Mouse (Mus musculus) MEL (cell line): Measurements from ENCODE around the gene Gm10840. TPM values are rescaled to one million over a fixed set of nuclear protein-coding genes. Genes with fewer than 3 reads are reported as not detected.

Source experiments
- DNase-seq: peaks from one replicate; pipeline ENCODE4 v3.0.0; 2011; ENCODE audit warnings: low read depth, low spot score
- H3K27ac ChIP-seq: 2 replicates; pipeline ENCODE4 v1.5.1; 2012; ENCODE audit warnings: low read depth, mild to moderate bottlenecking, control low read depth, low read length, moderate library complexity; ENCODE audit not compliant: control insufficient read depth
- H3K27me3 ChIP-seq, 2 experiments: fragments of 150-350 bp in 1 of 2; sonication (generic) in 1 of 2; 2 replicates each; pipeline ENCODE4 v1.6.1; 2012; ENCODE audit warnings: low read length in 2 of 2, mild to moderate bottlenecking in 2 of 2, improper control_type of control experiment in 1 of 2, moderate library complexity in 1 of 2; ENCODE audit not compliant: insufficient read depth in 2 of 2, control insufficient read depth in 1 of 2
- H3K36me3 ChIP-seq, 2 experiments: 2 replicates each; pipeline ENCODE4 v1.6.1; 2012 to 2014; ENCODE audit warnings: low read length in 2 of 2, improper control_type of control experiment in 1 of 2, inconsistent platforms in 1 of 2, mild to moderate bottlenecking in 1 of 2; ENCODE audit not compliant: insufficient read depth in 2 of 2, control insufficient read depth in 1 of 2
- H3K4me1 ChIP-seq, 2 experiments: fragments of 150-350 bp in 1 of 2; sonication (generic) in 1 of 2; 2 replicates each; pipeline ENCODE4 v1.6.1; 2012; ENCODE audit warnings: low read length in 2 of 2, improper control_type of control experiment in 1 of 2, mild to moderate bottlenecking in 1 of 2; ENCODE audit not compliant: insufficient read depth in 2 of 2, control insufficient read depth in 1 of 2
- H3K4me3 ChIP-seq, 2 experiments: fragments of 150-350 bp in 1 of 2; sonication (generic) in 1 of 2; 2 replicates each; pipeline ENCODE4 v1.5.1; 2012; ENCODE audit warnings: low read depth in 2 of 2, low read length in 2 of 2, mild to moderate bottlenecking in 2 of 2, moderate library complexity in 2 of 2, control low read depth in 1 of 2, improper control_type of control experiment in 1 of 2; ENCODE audit not compliant: control insufficient read depth in 1 of 2, insufficient read depth in 1 of 2
- H3K79me2 ChIP-seq: 2 replicates; pipeline ENCODE4 v1.6.1; 2012; ENCODE audit warnings: mild to moderate bottlenecking, low read length, moderate library complexity; ENCODE audit not compliant: control insufficient read depth, poor library complexity, insufficient read depth
- H3K9ac ChIP-seq: 2 replicates; pipeline ENCODE4 v1.6.1; 2012; ENCODE audit warnings: low read depth, mild to moderate bottlenecking, control low read depth, low read length, moderate library complexity; ENCODE audit not compliant: control insufficient read depth, poor library complexity, severe bottlenecking
- H3K9me3 ChIP-seq: fragments of 150-350 bp; sonication (generic); replicated peaks from 2 replicates; pipeline ENCODE4 v1.6.1; 2012; ENCODE audit warnings: mild to moderate bottlenecking, low read length, improper control_type of control experiment, moderate library complexity; ENCODE audit not compliant: insufficient read depth
- BHLHE40 ChIP-seq: IDR thresholded peaks from 2 replicates; pipeline ENCODE4 v1.6.1; 2012; ENCODE audit warnings: low read depth, mild to moderate bottlenecking, inconsistent platforms, low read length, improper control_type of control experiment, borderline replicate concordance
- CHD2 ChIP-seq: IDR thresholded peaks from 2 replicates; pipeline ENCODE4 v1.6.1; 2011; ENCODE audit warnings: low read length, improper control_type of control experiment
- CTCF ChIP-seq, 3 experiments: IDR thresholded peaks in 2 of 3; conservative IDR thresholded peaks in 1 of 3; 2 replicates each; pipeline ENCODE4 v1.5.1; 2011 to 2012; ENCODE audit warnings: low read length in 3 of 3, low read depth in 2 of 3, mild to moderate bottlenecking in 2 of 3, improper control_type of control experiment in 1 of 3, inconsistent platforms in 1 of 3, mixed read lengths in 1 of 3, moderate library complexity in 1 of 3; ENCODE audit not compliant: control insufficient read depth in 1 of 3, insufficient read depth in 1 of 3, poor library complexity in 1 of 3, severe bottlenecking in 1 of 3
- E2F4 ChIP-seq: IDR thresholded peaks from 2 replicates; pipeline ENCODE4 v1.6.1; 2011; ENCODE audit warnings: low read depth, low read length, improper control_type of control experiment, borderline replicate concordance
- ELF1 ChIP-seq: IDR thresholded peaks from 2 replicates; pipeline ENCODE4 v1.6.1; 2014; ENCODE audit warnings: low read depth, mild to moderate bottlenecking, inconsistent platforms, low read length, improper control_type of control experiment, moderate library complexity
- ETS1 ChIP-seq: IDR thresholded peaks from 2 replicates; pipeline ENCODE4 v1.6.1; 2012; ENCODE audit warnings: low read depth, mild to moderate bottlenecking, inconsistent platforms, low read length, improper control_type of control experiment, moderate library complexity
- GABPA ChIP-seq: IDR thresholded peaks from 2 replicates; pipeline ENCODE4 v1.6.1; 2012; ENCODE audit warnings: low read depth, mild to moderate bottlenecking, inconsistent platforms, low read length, improper control_type of control experiment, moderate library complexity
- GATA1 ChIP-seq: IDR thresholded peaks from 2 replicates; pipeline ENCODE4 v1.6.1; 2011; ENCODE audit warnings: low read depth, low read length, improper control_type of control experiment
- HCFC1 ChIP-seq: IDR thresholded peaks from 2 replicates; pipeline ENCODE4 v1.6.1; 2012; ENCODE audit warnings: low read depth, mild to moderate bottlenecking, inconsistent platforms, low read length, improper control_type of control experiment, moderate library complexity
- JUND ChIP-seq: IDR thresholded peaks from 2 replicates; pipeline ENCODE4 v1.6.1; 2011; ENCODE audit warnings: low read depth, mild to moderate bottlenecking, improper control_type of control experiment, low read length
- MAFK ChIP-seq: IDR thresholded peaks from 2 replicates; pipeline ENCODE4 v1.6.1; 2011; ENCODE audit warnings: low read depth, mild to moderate bottlenecking, low read length, improper control_type of control experiment, borderline replicate concordance
- MAX ChIP-seq: IDR thresholded peaks from 2 replicates; pipeline ENCODE4 v1.6.1; 2011; ENCODE audit warnings: low read length, improper control_type of control experiment
- MAZ ChIP-seq: IDR thresholded peaks from 2 replicates; pipeline ENCODE4 v1.6.1; 2012; ENCODE audit warnings: low read depth, mild to moderate bottlenecking, inconsistent platforms, low read length, improper control_type of control experiment
- MEF2A ChIP-seq: IDR thresholded peaks from 2 replicates; pipeline ENCODE4 v1.6.1; 2014; ENCODE audit warnings: low read depth, mild to moderate bottlenecking, inconsistent platforms, low read length, improper control_type of control experiment; ENCODE audit not compliant: poor library complexity, insufficient replicate concordance, severe bottlenecking; ENCODE audit errors: extremely low read depth
- MXI1 ChIP-seq: IDR thresholded peaks from 2 replicates; pipeline ENCODE4 v1.6.1; 2011; ENCODE audit warnings: mild to moderate bottlenecking, low read depth, low read length, improper control_type of control experiment
- MYB ChIP-seq: IDR thresholded peaks from 2 replicates; pipeline ENCODE4 v1.6.1; 2011; ENCODE audit warnings: mild to moderate bottlenecking, low read depth, low read length, improper control_type of control experiment
- MYC ChIP-seq: IDR thresholded peaks from 2 replicates; pipeline ENCODE4 v1.6.1; 2011; ENCODE audit warnings: low read depth, mild to moderate bottlenecking, low read length, improper control_type of control experiment, moderate library complexity
- NELFE ChIP-seq: IDR thresholded peaks from 2 replicates; pipeline ENCODE4 v1.6.1; 2011; ENCODE audit warnings: low read depth, low read length, improper control_type of control experiment
- NRF1 ChIP-seq: IDR thresholded peaks from 2 replicates; pipeline ENCODE4 v1.6.1; 2014; ENCODE audit warnings: low read depth, mild to moderate bottlenecking, inconsistent platforms, low read length, improper control_type of control experiment, moderate library complexity; ENCODE audit not compliant: poor library complexity, insufficient read depth, severe bottlenecking
- POLR2A ChIP-seq, 2 experiments: IDR thresholded peaks; 2 replicates each; pipeline ENCODE4 v1.6.1; 2011 to 2012; ENCODE audit warnings: low read length in 2 of 2, mild to moderate bottlenecking in 2 of 2, control low read depth in 1 of 2, improper control_type of control experiment in 1 of 2, low read depth in 1 of 2, moderate library complexity in 1 of 2; ENCODE audit not compliant: control insufficient read depth in 1 of 2, insufficient read depth in 1 of 2, poor library complexity in 1 of 2
- POLR2AphosphoS5 ChIP-seq: IDR thresholded peaks from 2 replicates; pipeline ENCODE4 v1.6.1; 2012; ENCODE audit warnings: low read depth, borderline replicate concordance, mild to moderate bottlenecking, inconsistent platforms, low read length, moderate library complexity, mixed read lengths
- RAD21 ChIP-seq: IDR thresholded peaks from 2 replicates; pipeline ENCODE4 v1.6.1; 2011; ENCODE audit warnings: mild to moderate bottlenecking, low read depth, low read length, improper control_type of control experiment
- RCOR1 ChIP-seq: IDR thresholded peaks from 2 replicates; pipeline ENCODE4 v1.6.1; 2012; ENCODE audit warnings: low read depth, mild to moderate bottlenecking, inconsistent platforms, low read length, improper control_type of control experiment
- SIN3A ChIP-seq: IDR thresholded peaks from 2 replicates; pipeline ENCODE4 v1.6.1; 2012; ENCODE audit warnings: low read length, improper control_type of control experiment, inconsistent platforms
- SMC3 ChIP-seq: IDR thresholded peaks from 2 replicates; pipeline ENCODE4 v1.6.1; 2011; ENCODE audit warnings: low read depth, low read length, improper control_type of control experiment
- TAL1 ChIP-seq: IDR thresholded peaks from 2 replicates; pipeline ENCODE4 v1.6.1; 2012; ENCODE audit warnings: mild to moderate bottlenecking, inconsistent platforms, low read length, moderate library complexity, mixed read lengths
- TBP ChIP-seq: IDR thresholded peaks from 2 replicates; pipeline ENCODE4 v1.8.0; 2011; ENCODE audit warnings: low read depth, low read length, improper control_type of control experiment
- TCF12 ChIP-seq: IDR thresholded peaks from 2 replicates; pipeline ENCODE4 v1.6.1; 2014; ENCODE audit warnings: low read depth, mild to moderate bottlenecking, inconsistent platforms, low read length, improper control_type of control experiment, moderate library complexity
- USF1 ChIP-seq: IDR thresholded peaks from 2 replicates; pipeline ENCODE4 v1.6.1; 2014; ENCODE audit warnings: low read depth, mild to moderate bottlenecking, inconsistent platforms, low read length, improper control_type of control experiment, moderate library complexity
- USF2 ChIP-seq, 2 experiments: IDR thresholded peaks; 2 replicates each; pipeline ENCODE4 v1.6.1; 2011 to 2012; ENCODE audit warnings: improper control_type of control experiment in 2 of 2, low read length in 2 of 2, borderline replicate concordance in 1 of 2, inconsistent platforms in 1 of 2, low read depth in 1 of 2, mild to moderate bottlenecking in 1 of 2; ENCODE audit not compliant: insufficient read depth in 1 of 2
- ZC3H11A ChIP-seq: IDR thresholded peaks from 2 replicates; pipeline ENCODE4 v1.6.1; 2012; ENCODE audit warnings: low read depth, mild to moderate bottlenecking, inconsistent platforms, low read length, improper control_type of control experiment
- ZKSCAN1 ChIP-seq: IDR thresholded peaks from 2 replicates; pipeline ENCODE4 v1.6.1; 2012; ENCODE audit warnings: low read depth, mild to moderate bottlenecking, inconsistent platforms, low read length, improper control_type of control experiment, moderate library complexity
- ZMIZ1 ChIP-seq: IDR thresholded peaks from 2 replicates; pipeline ENCODE4 v1.6.1; 2012; ENCODE audit warnings: low read depth, mild to moderate bottlenecking, inconsistent platforms, low read length, improper control_type of control experiment, moderate library complexity
- ZNF384 ChIP-seq: IDR thresholded peaks from 2 replicates; pipeline ENCODE4 v1.6.1; 2012; ENCODE audit warnings: low read depth, mild to moderate bottlenecking, inconsistent platforms, low read length, improper control_type of control experiment
- polyA plus RNA-seq, 2 experiments: library from polyadenylated mRNA; stranded (reverse) in 1 of 2; unstranded in 1 of 2; fragments of >175 nt in 1 of 2; fragments of >200 nt in 1 of 2; gene quantifications; 2 replicates each; pipeline versions ENCODE4 v1.2.1 to v1.2.4; 2012; ENCODE audit warnings: low replicate concordance in 2 of 2, low read depth in 1 of 2; ENCODE audit not compliant: insufficient read length in 2 of 2, insufficient read depth in 1 of 2, missing spikeins in 1 of 2
- total RNA-seq: library from RNA; depleted of rRNA; stranded (reverse); fragments of 300-350 nt; gene quantifications from 2 replicates; pipeline ENCODE4 v1.2.3, GENCODE M21; 2012

Gm10840 gene
- total and polyA plus RNA-seq, 3 experiments, result not detected

DNA sequence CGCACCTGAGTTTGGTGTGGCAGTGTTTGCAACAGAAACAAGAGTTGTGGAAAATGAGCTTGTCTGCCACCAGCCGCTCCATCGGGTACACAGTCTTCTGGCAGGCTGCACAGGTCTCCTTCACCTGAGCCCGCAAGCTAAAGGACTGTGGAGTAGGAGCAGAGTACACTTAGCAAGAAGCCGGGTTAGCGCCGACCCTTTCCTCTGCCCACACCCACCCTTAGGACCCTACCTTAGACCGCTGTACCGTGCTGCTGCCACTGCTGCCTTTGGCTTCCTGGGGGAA is 1.8 kb upstream of the Gm10840 start (continued):
- TF ChIP-seq POLR2A (IDR thresholded peaks at IDR 0.05; ENCODE audit: control insufficient read depth in 1 of 2, insufficient read depth in 1 of 2, low read depth in 1 of 2, low read length in 2 of 2, poor library complexity in 1 of 2) (no peak), GABPA (no peak), JUND (no peak)

DNA sequence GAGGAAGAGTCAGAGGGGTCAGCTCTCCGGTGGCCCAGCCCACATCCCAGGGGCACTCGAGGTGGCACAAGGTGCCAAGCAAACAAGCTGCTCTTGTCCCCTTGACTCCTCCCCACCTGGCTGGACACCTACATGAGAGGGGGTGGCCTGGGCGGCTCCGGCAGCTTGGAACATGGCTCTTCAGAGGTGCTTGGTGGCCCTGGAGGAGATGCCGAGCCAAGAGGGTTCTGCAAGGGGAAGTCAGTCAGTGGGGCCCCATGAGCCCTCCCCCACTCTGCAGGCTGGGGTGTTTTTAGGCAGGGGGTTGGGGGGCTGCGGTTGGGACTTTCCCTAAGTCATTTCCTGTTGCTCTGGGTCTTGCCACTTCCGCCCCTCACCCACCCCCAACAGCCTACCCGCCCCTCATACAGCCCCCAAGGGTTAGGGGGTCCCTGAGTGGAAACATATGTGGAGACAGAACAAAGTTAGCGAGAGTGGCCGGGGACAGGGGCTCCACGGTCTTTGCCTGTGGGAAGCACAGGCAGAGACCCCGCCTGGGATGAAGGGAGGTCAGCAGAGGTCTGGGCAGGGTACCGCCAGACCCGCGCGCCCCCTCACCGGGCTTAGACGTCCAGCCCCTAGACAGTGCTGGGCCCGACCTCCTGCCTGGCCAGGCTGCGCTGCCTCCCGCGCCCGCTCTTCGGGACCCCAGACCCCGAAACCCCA is 1.3 kb upstream of the Gm10840 start:
- H3K27ac ChIP-seq, result peak overlapping the region; percentile 83
- H3K79me2 ChIP-seq, result peaks cover 13% of the 10 kb centered on the region
- peaks cover 0 to 20% of the 10 kb centered on the region in 2 experiments; a peak in 2 of 4 replicates for H3K4me1 ChIP-seq
- no peaks in the 10 kb centered on the region for H3K27me3 ChIP-seq
- H3K9me3 ChIP-seq, result no peaks in the 10 kb centered on the region
- peaks cover 0 to 4% of the 10 kb centered on the region in 2 experiments; a peak in 1 of 4 replicates for H3K36me3 ChIP-seq
- peak; percentile 90 for DNase-seq
- H3K4me3 ChIP-seq, result peak overlapping the region; percentile 85 to 97
- H3K9ac ChIP-seq, result peak overlapping the region; percentile 92
- TF ChIP-seq USF2 (IDR thresholded peaks at IDR 0.05; ENCODE audit: borderline replicate concordance in 1 of 2, insufficient read depth in 1 of 2, low read depth in 1 of 2, low read length in 2 of 2) (no peak), HCFC1 (peak; percentile 60; the same call in 1 of the 2 replicates), MXI1 (no peak), GATA1 (no peak), ZNF384 (no peak), CTCF (IDR thresholded peaks at IDR 0.05 in 2 of 3, conservative IDR thresholded peaks at IDR 0.05 in 1 of 3; ENCODE audit: control insufficient read depth in 1 of 3, insufficient read depth in 1 of 3, low read depth in 2 of 3, low read length in 3 of 3, poor library complexity in 1 of 3, severe bottlenecking in 1 of 3) (no peak), TBP (no peak), NRF1 (no peak), TAL1 (no peak), E2F4 (no peak), GABPA (peak; percentile 56; the same call in 1 of the 2 replicates), NELFE (no peak), BHLHE40 (0 out of 2 replicates have a peak, but pooled peaks have one; percentile 19), MAFK (no peak), ETS1 (peak; percentile 72; the same call in 1 of the 2 replicates), POLR2AphosphoS5 (no peak), CHD2 (peak; percentile 71), SIN3A (peak; percentile 68; the same call in 1 of the 2 replicates), ELF1 (peak; percentile 45), ZC3H11A (no peak), ZMIZ1 (no peak), JUND (no peak), MAX (0 out of 2 replicates have a peak, but pooled peaks have one; percentile 6), RCOR1 (peak; percentile 31; the same call in 1 of the 2 replicates), MYB (no peak), SMC3 (no peak), USF1 (no peak), MEF2A (no peak), MAZ (peak; percentile 97; the same call in 1 of the 2 replicates), RAD21 (no peak), MYC (no peak), POLR2A (IDR thresholded peaks at IDR 0.05; ENCODE audit: control insufficient read depth in 1 of 2, insufficient read depth in 1 of 2, low read depth in 1 of 2, low read length in 2 of 2, poor library complexity in 1 of 2) (no peak), TCF12 (peak; percentile 60), ZKSCAN1 (no peak)
